Mouse (Mus musculus): ENCODE results near the gene Fxyd5. TPM values are rescaled to one million over a fixed set of nuclear protein-coding genes. Genes with fewer than 3 reads are reported as not detected.

Fxyd5 gene
- total RNA-seq (2021) = 10 to 100 TPM; 35.5 to 36.7 TPM
- long read RNA-seq, experiment 1, transcript Fxyd5-207 (9 exons, 1,172 nt) = major isoform, 5 of 36 reads
- long read RNA-seq, experiment 1, partial matches to known transcripts = 3 of 36 reads
- long read RNA-seq, experiment 1, other reads (novel, unspliced or antisense) = 24 of 36 reads
- long read RNA-seq, experiment 2, transcript Fxyd5-207 (9 exons, 1,172 nt) = major isoform, 7 of 24 reads
- long read RNA-seq, experiment 2, partial matches to known transcripts = 2 of 24 reads
- long read RNA-seq, experiment 2, other reads (novel, unspliced or antisense) = 14 of 24 reads

DNA sequence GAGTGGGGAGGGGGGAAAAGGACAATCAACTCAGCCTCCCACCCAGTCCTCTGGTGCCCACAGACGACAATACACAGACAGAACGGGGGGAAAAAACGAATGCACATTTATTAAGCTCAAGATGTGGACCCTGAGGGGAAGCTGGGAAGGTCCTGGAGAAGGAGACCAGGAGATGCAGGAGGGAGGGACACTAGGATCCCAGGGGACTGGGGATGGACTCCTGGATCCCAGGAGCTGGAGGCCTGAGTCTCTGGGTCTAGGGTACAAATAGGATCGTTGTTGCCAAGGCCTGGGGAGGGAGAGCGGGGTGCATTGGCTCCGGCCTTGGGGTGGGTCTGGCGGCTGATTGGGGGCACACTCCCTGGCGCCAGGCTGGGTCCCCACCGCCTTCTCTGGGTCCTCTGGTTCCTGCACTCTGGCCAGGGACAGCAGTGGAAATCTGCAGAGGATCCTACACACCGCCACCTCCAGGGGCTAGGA, at the start of gene Fxyd5:
TSS of gene Fxyd5 (minus strand) at position 51 of the 480 bp plus-strand sequence.
- no peak for DNase-seq (ENCODE audit: low spot score in 2 of 2)

DNA sequence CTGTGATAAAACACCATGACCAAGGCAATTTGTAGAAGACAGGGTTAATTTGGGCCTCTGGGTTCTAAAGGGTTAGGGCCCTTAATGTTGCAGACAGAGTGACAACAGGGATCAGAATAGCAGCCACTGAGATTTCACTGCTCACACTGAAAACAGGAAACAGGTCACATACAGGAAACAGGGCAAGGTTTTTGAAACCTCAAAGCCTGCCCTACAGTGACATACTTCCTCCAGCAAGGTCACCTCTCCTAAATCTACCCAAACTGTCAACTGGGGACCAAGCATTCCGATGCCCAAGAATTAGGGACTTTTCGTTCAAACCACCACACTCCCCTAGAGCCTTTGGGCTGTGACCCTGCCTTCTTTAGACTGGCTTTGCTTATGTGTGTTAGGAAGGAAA, 47.4 kb upstream of the Fxyd5 start:
- DNase-seq (ENCODE audit: low spot score in 2 of 2) = no peak

DNA sequence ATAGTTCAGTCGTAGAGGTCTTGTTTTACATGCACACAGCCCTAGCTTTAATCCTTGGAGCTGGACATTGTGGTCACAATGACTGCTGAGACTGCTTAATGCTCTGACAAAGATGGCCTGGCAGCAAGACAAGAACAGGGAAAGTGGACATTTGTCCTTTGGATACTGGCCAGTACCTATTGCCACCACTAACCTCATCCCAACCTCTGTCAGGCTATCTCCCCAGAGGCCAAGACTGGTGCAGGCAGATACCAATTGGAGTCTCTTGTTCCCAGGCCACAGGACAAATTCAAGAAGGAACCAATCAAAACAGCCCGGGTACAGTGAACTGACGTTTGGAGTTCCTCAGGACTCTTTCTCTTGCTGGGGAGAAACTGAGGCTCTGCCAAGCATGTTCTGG, 45.9 kb upstream of the Fxyd5 start:
- no peak for DNase-seq (ENCODE audit: low spot score in 2 of 2)

DNA sequence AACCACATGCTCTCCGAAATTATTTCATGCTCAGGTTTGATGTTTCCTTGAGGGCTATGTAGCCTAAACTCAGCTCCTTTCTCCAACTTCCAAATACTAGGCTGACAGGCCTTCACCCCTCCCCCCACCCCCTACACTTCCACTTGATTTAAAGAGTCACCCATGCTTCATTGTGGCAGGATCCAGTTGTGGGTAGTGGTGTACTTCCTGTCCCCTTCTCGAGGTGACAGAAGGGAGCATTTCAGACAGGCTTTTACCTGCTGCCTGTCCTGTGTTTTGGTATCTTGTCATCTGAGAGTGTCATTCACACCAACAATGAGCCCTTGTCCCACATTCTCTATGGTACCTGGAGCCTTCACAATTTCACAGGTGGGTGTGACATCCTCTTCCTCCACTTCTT, 45.0 kb upstream of the Fxyd5 start:
- DNase-seq (ENCODE audit: low spot score in 2 of 2) = no peak

DNA sequence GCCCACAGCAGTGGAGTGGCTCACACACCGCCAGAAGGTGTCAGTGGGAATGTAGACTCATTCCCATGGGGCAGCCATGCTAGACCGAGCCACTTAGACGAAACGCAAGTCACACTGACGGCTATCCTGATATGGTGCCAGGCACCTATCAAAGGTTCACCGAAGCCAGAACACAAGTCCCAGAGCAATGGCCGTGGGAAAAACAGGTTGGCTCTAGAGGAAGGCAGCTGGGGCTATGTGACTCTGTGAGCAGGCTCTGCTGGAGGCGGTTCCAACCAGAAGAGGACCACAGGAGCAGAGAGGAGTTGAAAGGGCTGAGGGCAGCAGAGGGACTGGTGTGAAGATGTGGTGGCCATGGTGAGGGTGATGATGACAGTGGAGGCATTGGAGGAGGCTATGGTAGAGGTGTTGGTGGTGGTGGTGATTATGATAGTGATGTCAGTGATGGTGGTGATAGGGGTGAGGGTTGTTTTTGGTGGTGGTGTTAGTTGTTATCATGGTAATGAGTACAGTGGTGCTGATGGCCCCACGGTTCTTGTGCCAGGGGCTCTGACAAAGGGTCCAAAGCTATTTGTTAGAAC, 44.0 kb upstream of the Fxyd5 start:
- no peak for DNase-seq (ENCODE audit: low spot score in 2 of 2)

DNA sequence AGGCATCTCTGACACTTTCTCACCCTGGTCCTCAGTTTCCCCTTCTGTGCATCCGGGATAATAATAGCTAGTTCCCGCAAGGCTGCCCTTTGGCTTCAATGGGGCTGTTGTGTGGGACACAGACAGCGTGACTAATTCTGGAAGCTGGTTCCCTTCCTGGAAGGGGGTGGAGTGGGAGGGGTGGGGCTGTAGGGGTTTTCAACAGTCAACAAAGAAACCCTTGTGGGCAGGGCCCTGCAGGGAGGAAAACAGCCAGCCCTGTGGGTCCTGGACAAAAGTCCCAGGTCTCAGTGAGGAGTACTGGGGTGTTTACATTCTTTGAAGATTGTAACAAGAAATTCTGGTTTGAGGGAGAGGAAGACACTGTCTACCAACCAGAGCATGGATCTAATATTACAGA, 42.9 kb upstream of the Fxyd5 start:
- peak; percentile 26 to 30 for DNase-seq (ENCODE audit: low spot score in 2 of 2)

DNA sequence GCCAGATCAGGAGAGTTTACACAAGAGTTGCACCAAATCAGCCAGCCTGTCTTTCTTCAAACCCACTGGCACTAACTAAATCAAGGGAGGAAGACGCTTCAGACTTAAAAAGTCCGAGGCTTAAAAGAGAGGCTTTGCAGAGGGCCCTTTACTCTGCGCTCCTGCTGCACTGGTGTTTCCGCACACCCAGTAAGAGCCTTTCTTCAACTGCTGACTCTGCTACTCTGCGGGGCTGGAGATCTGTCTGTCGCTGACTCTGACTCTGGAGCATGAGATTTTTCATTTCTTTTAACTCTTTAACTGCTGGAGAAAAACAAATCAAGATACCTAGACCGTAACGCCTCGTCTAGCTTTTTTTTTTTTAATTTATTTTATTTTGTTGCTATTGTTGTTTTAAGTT, 41.9 kb upstream of the Fxyd5 start:
- no peak for DNase-seq (ENCODE audit: low spot score in 2 of 2)

DNA sequence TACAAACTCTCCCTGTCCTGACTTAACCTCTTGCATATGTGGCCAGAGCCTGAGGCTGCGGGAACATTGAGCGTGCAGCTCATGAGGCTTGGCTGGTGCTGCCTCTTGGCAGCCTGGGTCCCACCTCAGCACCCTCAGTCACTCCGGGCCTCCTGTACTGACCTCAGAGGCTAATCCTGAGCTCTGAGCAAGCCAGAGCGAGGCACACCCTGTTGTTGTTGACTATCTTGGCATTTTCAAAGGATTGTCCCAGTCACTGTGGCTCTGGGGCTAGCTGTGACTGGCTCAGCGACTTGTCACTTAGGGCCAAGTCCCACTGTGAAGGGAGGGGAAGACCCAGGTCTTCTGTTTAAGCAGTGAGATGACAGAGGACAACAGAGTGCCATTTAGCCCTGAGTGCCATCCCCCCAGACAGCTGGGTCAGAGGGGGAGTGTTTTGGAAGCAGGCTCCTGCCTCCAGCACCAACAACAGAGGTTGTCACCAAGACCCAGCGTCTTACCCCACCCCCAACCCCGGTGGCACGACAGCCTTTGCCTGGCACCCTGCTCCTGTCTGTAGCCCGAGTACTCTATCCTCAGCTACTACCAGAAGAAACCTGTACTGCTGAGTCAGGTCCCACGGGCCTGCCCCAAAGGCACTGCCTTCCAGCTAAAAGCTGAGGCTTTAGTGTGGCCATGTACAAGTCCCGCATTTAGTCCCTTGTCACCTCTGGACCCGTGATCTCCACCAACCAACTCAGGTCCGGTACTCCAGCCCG, 40.7 kb upstream of the Fxyd5 start:
- peak in 1 of 2 experiments; percentile 28 for DNase-seq (ENCODE audit: low spot score in 2 of 2)

DNA sequence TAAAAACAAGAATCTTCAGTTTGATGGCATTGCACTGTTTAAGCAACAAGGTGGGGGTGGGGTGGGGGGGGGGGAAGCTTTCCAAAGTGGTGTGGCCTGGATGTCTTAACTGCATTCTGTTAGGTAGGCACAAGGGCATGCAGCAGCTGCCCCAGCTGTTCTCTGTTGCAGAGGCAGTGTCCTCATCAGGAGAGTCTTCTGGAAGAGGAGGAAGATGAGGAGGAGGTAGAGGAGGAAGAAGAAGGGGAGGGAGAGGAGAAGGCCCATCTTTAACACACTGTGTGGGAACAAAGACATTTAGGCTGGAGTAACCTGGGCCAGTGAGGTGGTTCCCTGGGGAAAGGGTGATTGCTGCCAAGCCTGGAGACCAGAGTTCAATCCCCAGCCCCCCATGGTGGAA, 39.8 kb upstream of the Fxyd5 start:
- DNase-seq (ENCODE audit: low spot score in 2 of 2) = no peak

DNA sequence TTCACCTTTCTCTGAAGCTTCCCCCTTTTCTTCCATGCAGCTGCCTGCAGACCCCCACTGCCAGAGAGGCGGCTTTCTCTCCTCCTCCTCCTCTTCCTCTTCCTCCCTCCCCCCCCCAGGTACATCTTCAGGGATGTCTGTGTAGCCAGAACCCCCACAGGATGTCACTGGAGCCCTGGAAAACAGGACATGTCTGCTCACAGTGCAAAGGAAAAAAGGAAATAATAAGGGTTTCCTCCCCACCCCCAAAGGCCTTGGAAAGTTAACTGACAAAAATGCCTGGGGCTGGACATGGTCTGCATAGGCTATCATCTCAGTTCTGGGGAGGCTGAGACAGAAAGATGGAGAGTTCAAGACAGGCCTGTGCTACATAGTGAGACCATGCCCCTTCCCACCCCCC, 38.8 kb upstream of the Fxyd5 start:
- no peak for DNase-seq (ENCODE audit: low spot score in 2 of 2)

DNA sequence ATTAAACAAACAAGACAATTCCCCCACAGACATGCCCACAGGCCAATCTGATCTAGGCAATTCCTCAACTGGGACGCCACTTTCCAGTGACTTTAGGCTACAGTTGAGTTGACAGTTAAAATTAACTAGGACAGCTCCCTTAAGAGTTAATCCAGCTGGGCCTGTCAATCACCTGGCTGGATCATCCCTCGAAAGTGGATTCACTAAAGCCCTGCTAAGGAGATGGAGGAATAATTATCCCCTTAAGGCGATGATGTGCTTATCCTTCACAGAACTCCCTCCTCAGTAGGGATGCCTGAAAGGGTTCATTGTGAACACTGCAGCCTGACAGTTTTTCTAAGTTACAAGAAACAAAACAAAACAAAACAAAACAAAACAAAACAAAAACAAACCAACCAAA, 38.3 kb upstream of the Fxyd5 start:
- no peak for DNase-seq (ENCODE audit: low spot score in 2 of 2)

DNA sequence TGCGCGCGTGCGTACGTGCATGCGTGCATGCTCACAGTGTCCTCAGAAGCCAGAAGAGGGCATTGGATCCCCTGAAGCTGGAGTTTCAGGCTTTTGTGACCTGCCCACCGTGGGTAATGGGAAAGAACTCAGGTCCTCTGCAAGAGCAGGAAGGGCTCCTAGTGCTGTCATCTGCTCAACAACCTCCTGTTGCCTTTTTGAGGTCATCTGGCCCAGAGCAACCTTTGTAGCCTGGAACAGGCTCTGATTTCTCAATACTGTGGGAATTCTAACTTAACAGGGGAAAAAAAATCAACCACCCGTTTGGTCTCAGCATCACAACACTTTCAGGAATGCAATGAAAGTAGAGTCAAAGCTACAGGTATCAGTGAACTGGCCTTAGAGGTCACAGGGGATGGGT, 37.4 kb upstream of the Fxyd5 start:
- DNase-seq (ENCODE audit: low spot score in 2 of 2) = no peak

DNA sequence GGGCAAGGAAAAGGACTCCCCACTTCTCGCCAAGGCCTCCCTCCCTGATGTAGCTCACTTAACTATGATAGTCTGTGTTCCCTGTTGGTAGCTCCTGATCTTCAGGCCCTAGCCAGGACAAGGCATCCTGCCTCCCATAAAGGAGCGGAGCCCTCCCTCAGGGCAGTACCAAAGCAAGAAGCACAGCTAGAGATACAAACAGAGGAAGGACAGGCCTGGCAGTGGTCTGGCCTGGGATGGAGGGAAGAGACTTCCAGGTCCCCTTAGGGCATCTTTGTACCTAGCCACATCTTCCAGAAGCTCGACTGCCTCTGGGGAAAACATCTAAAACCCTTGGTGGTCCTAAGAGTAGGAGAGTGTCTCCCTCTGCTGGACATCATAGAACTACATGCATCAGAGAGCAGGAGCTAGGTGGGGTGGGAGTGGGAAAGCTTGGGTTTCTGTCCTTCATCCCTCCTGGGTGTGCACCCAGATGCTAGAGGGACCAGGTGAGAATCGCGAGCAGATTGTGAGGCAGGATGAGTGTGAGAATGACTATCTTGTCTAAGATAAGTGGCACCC, 35.7 kb upstream of the Fxyd5 start:
- peak; percentile 61 to 73 for DNase-seq (ENCODE audit: low spot score in 2 of 2)

DNA sequence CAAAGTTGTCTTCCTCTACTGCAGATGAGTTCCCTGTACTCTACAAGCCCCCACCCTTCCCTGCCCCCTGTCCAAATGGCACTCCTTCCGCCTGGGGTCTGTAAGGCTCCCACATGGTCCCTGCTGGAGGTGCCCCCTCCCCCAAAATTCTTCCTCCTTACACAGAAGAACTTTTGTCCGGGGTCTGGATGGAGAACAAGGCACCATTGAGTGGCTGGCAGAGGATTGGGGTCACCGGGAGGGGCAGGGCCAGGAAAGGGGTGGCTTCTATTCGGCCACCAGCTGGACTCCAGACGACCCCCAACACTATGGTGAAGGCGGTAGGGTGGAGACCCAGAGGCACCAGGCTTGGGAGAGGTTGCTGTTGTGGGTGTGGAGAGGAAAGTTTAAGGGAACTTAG, 35.2 kb upstream of the Fxyd5 start:
- no peak for DNase-seq (ENCODE audit: low spot score in 2 of 2)

DNA sequence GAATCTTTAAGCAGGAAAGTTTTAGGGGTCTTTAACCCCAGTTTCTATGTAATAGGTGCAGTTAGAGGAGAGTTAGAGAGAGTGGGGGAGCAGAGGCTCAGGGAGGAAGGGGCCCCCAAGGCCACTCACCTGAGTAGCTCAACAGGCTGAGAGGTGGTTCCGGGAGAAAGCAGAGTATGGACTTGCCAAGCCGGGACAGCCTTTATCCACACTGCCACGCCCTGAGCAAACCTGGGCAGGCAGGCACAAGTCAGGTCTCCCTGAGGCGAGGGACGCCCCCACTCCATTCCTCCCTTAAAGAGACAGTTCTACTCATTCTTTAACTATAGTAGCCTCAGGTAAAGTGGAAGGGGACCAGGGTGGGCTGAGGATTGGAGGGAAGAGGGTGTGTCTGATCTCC, 34.2 kb upstream of the Fxyd5 start, which contains the start of gene Fxyd3:
TSS of gene Fxyd3 (minus strand) at position 213 of the 400 bp plus-strand sequence.
- DNase-seq (ENCODE audit: low spot score in 2 of 2) = no peak

DNA sequence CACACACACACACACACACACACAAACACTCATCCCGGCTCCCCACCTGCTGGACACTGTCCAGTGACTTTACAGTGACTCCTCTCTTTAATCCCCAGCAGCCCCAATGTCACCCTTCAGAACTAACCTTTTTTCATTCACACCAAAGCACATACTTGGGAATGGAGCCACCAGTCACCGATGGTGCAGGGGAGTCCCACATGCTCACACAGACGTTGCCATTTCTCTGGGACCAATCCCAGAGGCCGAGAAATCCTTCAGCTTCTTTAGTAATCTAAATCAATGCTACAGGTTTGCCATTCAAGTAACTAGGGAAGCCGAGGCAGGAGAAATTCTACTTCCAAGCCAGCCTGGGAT, 32.4 kb upstream of the Fxyd5 start:
- no peak for DNase-seq (ENCODE audit: low spot score in 2 of 2)

DNA sequence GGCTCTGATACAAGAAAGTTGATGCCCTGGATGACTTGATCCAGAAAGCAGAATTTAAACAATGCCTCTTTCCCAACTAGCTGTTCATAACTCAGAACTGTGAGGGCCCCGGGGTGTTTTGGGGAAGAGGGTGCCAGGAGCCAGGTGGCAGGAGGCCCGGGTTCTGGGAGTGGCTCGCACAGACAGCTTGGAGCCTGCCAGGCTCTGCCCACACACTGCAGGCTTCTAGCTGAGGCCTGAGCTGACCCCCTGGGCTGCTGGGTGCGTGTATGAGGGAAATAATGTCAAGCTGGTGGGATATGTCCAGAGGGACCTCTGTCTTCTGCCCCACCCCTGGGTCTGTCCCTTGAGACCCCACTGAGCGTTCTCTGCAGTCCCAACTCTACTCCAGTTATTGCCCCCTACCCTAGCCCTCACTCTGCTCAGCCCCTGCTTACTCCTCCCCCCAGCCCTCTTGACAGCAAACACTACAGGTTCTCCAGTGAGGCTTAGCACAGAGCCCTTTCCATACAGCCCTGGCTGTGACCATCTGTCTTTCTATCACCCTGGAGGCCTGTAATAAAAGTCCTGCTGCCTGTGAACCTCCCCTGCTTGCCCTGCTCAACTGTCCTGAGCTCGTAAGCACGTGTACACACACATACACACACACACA, 31.9 kb upstream of the Fxyd5 start:
- DNase-seq (ENCODE audit: low spot score in 2 of 2) = peak; percentile 26 to 39

DNA sequence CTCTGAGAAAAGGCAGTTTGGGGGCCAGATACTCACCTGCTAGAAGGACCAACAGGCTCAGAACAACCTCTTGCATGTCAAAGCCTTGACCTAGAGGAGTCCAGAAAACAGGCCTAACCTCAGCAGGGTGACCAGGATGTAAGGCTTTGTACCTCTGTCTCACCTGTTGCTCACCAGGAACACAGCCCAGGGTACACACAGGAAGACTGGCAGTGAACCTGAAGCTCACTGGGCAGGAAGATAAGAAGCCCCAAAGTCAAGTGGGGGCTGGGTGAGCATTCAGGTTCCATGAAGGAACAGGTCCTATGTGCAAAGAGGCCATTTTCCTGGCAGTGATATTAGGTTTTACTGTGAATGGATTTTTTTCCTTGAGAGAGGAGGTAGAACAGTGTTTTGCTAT, 31.3 kb upstream of the Fxyd5 start:
- no peak for DNase-seq (ENCODE audit: low spot score in 2 of 2)

DNA sequence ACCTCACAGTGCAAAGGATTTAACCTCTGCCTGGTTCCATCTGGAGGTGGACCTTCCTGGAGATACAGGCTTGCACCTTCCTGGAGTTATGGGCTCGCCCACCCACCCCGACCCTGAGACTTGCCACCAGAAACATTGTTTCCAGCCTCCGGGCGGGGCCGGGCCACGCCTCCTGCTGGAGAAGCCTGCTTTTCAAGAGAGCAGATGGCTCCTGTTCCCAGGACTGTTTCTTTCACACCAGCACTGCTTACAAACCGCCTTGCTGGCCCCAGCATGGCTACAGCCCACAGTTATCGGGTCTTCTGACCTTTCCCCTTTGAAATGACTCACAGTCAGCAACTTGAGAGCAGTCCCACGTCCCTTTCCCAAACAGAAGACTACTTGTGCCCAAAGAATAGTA, 30.0 kb upstream of the Fxyd5 start:
- no peak for DNase-seq (ENCODE audit: low spot score in 2 of 2)

DNA sequence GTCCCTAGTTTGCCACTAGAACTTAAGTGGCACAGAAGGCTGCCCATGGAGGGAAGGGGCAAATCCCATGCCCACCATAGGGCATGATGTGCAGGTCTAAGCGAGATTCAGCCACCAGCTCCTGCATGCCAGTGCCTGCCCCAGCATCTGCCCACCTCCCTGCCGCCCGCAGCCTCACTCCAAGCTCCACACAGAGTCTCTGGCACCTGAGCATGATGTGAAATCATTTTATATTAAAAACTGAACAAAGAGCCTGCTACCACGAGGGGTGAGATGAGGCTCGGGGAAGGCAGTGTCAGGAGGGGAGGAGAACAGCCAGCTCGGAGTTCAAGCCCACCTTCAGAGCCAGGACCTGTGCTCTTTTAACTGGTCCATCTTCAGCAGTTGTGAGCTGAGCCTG, 28.0 kb upstream of the Fxyd5 start:
- DNase-seq (ENCODE audit: low spot score in 2 of 2) = no peak

DNA sequence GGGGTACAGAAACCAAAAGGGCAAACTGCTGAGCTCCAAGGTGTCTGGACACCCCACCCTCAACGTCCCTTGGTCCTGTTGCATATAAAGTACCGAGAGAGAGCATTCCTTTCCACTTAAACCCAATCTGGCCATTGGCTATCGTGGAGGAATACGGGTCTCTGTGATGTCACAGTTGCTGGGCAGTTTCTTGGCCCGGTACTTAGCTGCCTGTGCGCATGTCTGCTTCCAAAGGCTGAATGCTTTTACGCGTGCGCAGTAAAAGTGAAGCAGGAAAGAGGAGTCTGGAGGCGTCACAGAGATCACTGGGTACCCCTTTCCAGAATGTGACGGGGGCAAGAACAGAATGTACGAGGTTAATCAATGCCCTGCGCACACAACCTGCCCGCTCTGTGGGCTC, 27.2 kb upstream of the Fxyd5 start:
- DNase-seq (ENCODE audit: low spot score in 2 of 2) = no peak

DNA sequence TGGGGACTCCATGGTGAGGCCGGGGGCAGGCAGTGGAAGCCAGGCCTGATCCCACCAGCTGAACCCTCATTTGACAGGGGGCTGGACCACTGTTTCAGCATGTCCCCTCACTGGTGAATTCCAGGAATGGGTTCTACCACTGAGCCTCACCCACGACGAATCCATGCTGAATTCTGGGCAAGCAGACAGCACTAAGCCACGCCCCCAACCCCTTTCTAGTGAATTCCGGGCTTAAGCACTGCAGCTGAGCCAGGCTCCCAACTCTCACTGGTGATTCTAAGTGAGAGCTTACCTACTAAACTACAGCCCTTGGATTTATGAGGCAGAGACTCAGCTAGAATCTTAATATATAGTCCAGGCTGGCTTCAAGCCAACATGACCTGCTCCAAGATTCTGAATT, 25.6 kb upstream of the Fxyd5 start:
- DNase-seq (ENCODE audit: low spot score in 2 of 2) = no peak
